Mouse (Mus musculus) ES-E14 (cell line): ENCODE measurements at regions not wholly inside any gene's neighbourhood (a gene's known extent, or its start where the extent isn't known, plus 50 kb on each side); places are given as distances from the start of the nearest gene placed in this dataset.

Source experiments
- DNase-seq: peaks from one replicate; pipeline ENCODE4 v3.0.0-alpha.2; 2013; ENCODE audit warnings: low read depth, low spot score
- H3K27ac ChIP-seq: 2 replicates; pipeline ENCODE4 v1.5.1; 2012; ENCODE audit warnings: low read depth, mild to moderate bottlenecking, low read length, moderate library complexity, mixed read lengths; ENCODE audit not compliant: poor library complexity, insufficient read depth, severe bottlenecking
- H3K36me3 ChIP-seq: 2 replicates; pipeline ENCODE4 v1.6.1; 2012; ENCODE audit warnings: mild to moderate bottlenecking, low read length, moderate library complexity, mixed read lengths; ENCODE audit not compliant: control insufficient read depth, poor library complexity, insufficient read depth, severe bottlenecking
- H3K4me1 ChIP-seq, 2 experiments: fragments of 150-350 bp in 1 of 2; sonication (generic) in 1 of 2; 2 replicates each; pipeline ENCODE4 v1.6.1; 2012; ENCODE audit warnings: low read length in 2 of 2, mild to moderate bottlenecking in 1 of 2, mixed read lengths in 1 of 2; ENCODE audit not compliant: control insufficient read depth in 2 of 2, insufficient read depth in 2 of 2, poor library complexity in 1 of 2
- H3K4me3 ChIP-seq, 2 experiments: fragments of 150-350 bp in 1 of 2; sonication (generic) in 1 of 2; 2 replicates each; pipeline ENCODE4 v1.5.1; 2012; ENCODE audit warnings: low read length in 2 of 2, low read depth in 1 of 2, mild to moderate bottlenecking in 1 of 2, mixed read lengths in 1 of 2; ENCODE audit not compliant: insufficient read depth in 1 of 2, poor library complexity in 1 of 2, severe bottlenecking in 1 of 2
- H3K9ac ChIP-seq: 2 replicates; pipeline ENCODE4 v1.6.1; 2012; ENCODE audit warnings: low read depth, mild to moderate bottlenecking, low read length, mixed read lengths; ENCODE audit not compliant: poor library complexity, insufficient read depth, severe bottlenecking
- H3K9me3 ChIP-seq: fragments of 150-350 bp; sonication (generic); 2 replicates; pipeline ENCODE4 v1.6.1; 2012; ENCODE audit warnings: low read depth, mild to moderate bottlenecking, low read length; ENCODE audit not compliant: control insufficient read depth, insufficient read depth
- CHD2 ChIP-seq: IDR thresholded peaks from 2 replicates; pipeline ENCODE4 v1.6.1; 2014; ENCODE audit warnings: mild to moderate bottlenecking, low read depth, low read length, inconsistent platforms
- HCFC1 ChIP-seq: IDR thresholded peaks from 2 replicates; pipeline ENCODE4 v1.6.1; 2012; ENCODE audit warnings: low read length, inconsistent platforms, borderline replicate concordance; ENCODE audit not compliant: insufficient read depth
- in situ Hi-C, 2 experiments: fragments of 600-800 bp; cut with MboI; formaldehyde crosslinking; loops; one replicate each; pipeline ENCODE4 v1.15.1; 2025; ENCODE audit warnings: low sequenced_read_pairs in 2 of 2, inconsistent platforms in 1 of 2; ENCODE audit not compliant: unreplicated experiment in 2 of 2

- H3K9me3 ChIP-seq = no peaks in the 10 kb centered on the region
- no peaks in the 10 kb centered on the region for H3K4me1 ChIP-seq
- no peaks in the 10 kb centered on the region for H3K36me3 ChIP-seq
- H3K27ac ChIP-seq = no peak overlapping the region
- in situ Hi-C loops = no loop called here
- H3K4me3 ChIP-seq = no peak overlapping the region
- no peak for DNase-seq
- no peak for TF ChIP-seq HCFC1
- TF ChIP-seq CHD2 = no peak
- H3K9ac ChIP-seq = no peak overlapping the region
These were observed 310.9 kb upstream of the Gm5415 start for GRCm38 (mm10) chr1:32858040-32858439.
